Mouse (Mus musculus) kidney, postnatal 0 days (tissue): ENCODE results near the gene Nek9. TPM values are rescaled to one million over a fixed set of nuclear protein-coding genes. Genes with fewer than 3 reads are reported as not detected.

ENCODE experiments used
- ATAC-seq: fragments of 200-750 bp; cut with Nextera tagmentation; replicated peaks from 2 replicates; pipeline ENCODE4 v1.8.0; 2017; ENCODE audit warnings: low read depth, moderate number of reproducible peaks, moderate TSS enrichment, moderate library complexity; ENCODE audit not compliant: low FRiP score
- DNase-seq: peaks from one replicate; pipeline ENCODE4 v3.0.0-alpha.2; 2016; ENCODE audit warnings: low spot score
- H3K27ac ChIP-seq: fragments of 300-500 bp; sonication (generic); 2 replicates; pipeline ENCODE4 v1.5.1; 2014; ENCODE audit warnings: mild to moderate bottlenecking
- H3K27me3 ChIP-seq: fragments of 300-500 bp; sonication (generic); 2 replicates; pipeline ENCODE4 v1.6.1; 2014; ENCODE audit warnings: low read length, mixed read lengths; ENCODE audit not compliant: insufficient read depth
- H3K36me3 ChIP-seq: fragments of 300-500 bp; sonication (generic); 2 replicates; pipeline ENCODE4 v1.6.1; 2014; ENCODE audit warnings: low read length, mixed read lengths; ENCODE audit not compliant: insufficient read depth
- H3K4me1 ChIP-seq: fragments of 300-500 bp; sonication (generic); replicated peaks from 2 replicates; pipeline ENCODE4 v1.6.1; 2014; ENCODE audit warnings: antibody characterized with exemption, low read length, mixed read lengths; ENCODE audit not compliant: insufficient read depth
- H3K4me2 ChIP-seq: fragments of 300-500 bp; sonication (generic); 2 replicates; pipeline ENCODE4 v1.6.1; 2014; ENCODE audit warnings: mild to moderate bottlenecking, low read length, moderate library complexity, mixed read lengths
- H3K4me3 ChIP-seq: fragments of 300-500 bp; sonication (generic); replicated peaks from 2 replicates; pipeline ENCODE4 v1.5.1; 2014; ENCODE audit warnings: low read depth, low read length
- H3K9ac ChIP-seq: fragments of 300-500 bp; sonication (generic); 2 replicates; pipeline ENCODE4 v1.6.1; 2014; ENCODE audit warnings: low read depth, low read length
- H3K9me3 ChIP-seq: fragments of 300-500 bp; sonication (generic); replicated peaks from 2 replicates; pipeline ENCODE4 v1.6.1; 2016; ENCODE audit warnings: low read length, inconsistent platforms, mixed read lengths
- CTCF ChIP-seq: IDR thresholded peaks from 2 replicates; pipeline ENCODE4 v1.5.1; 2016; ENCODE audit warnings: antibody characterized with exemption, low read depth, mild to moderate bottlenecking, moderate library complexity
- WGBS: fragments of 180-500 bp; shearing (Covaris S2); extraction: QIAGEN DNeasy Blood & Tissue Kit; methylation state at CpG from one replicate; pipeline ENCODE4 v1.1.7; 2014; 5-methylcytosine and 5-hydroxymethylcytosine counted together
- polyA plus RNA-seq: library from polyadenylated mRNA; unstranded; fragments of >200 nt; fragmentation: Nextera tagmentation; extraction: Ambion mirVana; gene quantifications from 2 replicates; pipeline ENCODE4 v1.2.1, GENCODE M21; 2015

Nek9 gene
- polyA plus RNA-seq, 1 experiment from 2014 or later: 16.4 TPM

- H3K9me3 ChIP-seq: peaks cover 7% of the 10 kb centered on the region; the same call in 1 of the 2 replicates
- H3K4me2 ChIP-seq: no peak overlapping the region
- H3K4me1 ChIP-seq: peaks cover 16% of the 10 kb centered on the region
- peaks cover 25% of the 10 kb centered on the region for H3K36me3 ChIP-seq
- 34% methylated on average over 10 of the region's 10 CpGs for whole genome bisulfite sequencing
- no peak for ATAC-seq
- DNase-seq: no peak
- H3K4me3 ChIP-seq: no peak overlapping the region
- no peaks in the 10 kb centered on the region for H3K27me3 ChIP-seq
- H3K9ac ChIP-seq: no peak overlapping the region
- no peak for TF ChIP-seq CTCF
- H3K27ac ChIP-seq: 0 out of 2 replicates have a peak overlapping the region, but pooled peaks have one; percentile 60
Measured at GRCm38 (mm10) chr12:85297345-85297997, 41.7 kb downstream of the Nek9 start.

- peaks cover 7% of the 10 kb centered on the region; the same call in 1 of the 2 replicates for H3K9me3 ChIP-seq
- H3K4me2 ChIP-seq: no peak overlapping the region
- H3K27ac ChIP-seq: no peak overlapping the region
- H3K27me3 ChIP-seq: no peaks in the 10 kb centered on the region
- H3K36me3 ChIP-seq: peaks cover 19% of the 10 kb centered on the region
- no peak overlapping the region for H3K9ac ChIP-seq
- peaks cover 16% of the 10 kb centered on the region for H3K4me1 ChIP-seq
- no peak overlapping the region for H3K4me3 ChIP-seq
- no peak for ATAC-seq
- DNase-seq: no peak
- 69% methylated on average over 5 of the region's 5 CpGs for WGBS
- no peak for TF ChIP-seq CTCF
Measured at GRCm38 (mm10) chr12:85296915-85297314, 42.2 kb downstream of the Nek9 start.

GRCm38 (mm10) chr12:85295506-85295905, 43.7 kb downstream of the Nek9 start:
- ATAC-seq: no peak
- Histone ChIP-seq H3K36me3 (peaks cover 5% of the 10 kb centered on the region; the same call in 1 of the 2 replicates), H3K4me3 (no peak overlapping the region), H3K27me3 (no peaks in the 10 kb centered on the region), H3K4me2 (no peak overlapping the region), H3K4me1 (peaks cover 16% of the 10 kb centered on the region), H3K9ac (no peak overlapping the region), H3K27ac (no peak overlapping the region), H3K9me3 (peaks cover 7% of the 10 kb centered on the region; the same call in 1 of the 2 replicates)
- 83% methylated on average over 2 of the region's 2 CpGs for WGBS
- TF ChIP-seq CTCF: no peak
- no peak for DNase-seq

GRCm38 (mm10) chr12:85292906-85293305, 46.3 kb downstream of the Nek9 start:
- no peak overlapping the region for H3K4me3 ChIP-seq
- DNase-seq (no peak), ATAC-seq (no peak)
- H3K36me3 ChIP-seq: no peaks in the 10 kb centered on the region
- H3K9ac ChIP-seq: no peak overlapping the region
- H3K4me2 ChIP-seq: no peak overlapping the region
- peak; percentile 23 for TF ChIP-seq CTCF
- H3K4me1 ChIP-seq: peaks cover 17% of the 10 kb centered on the region
- H3K9me3 ChIP-seq: peaks cover 7% of the 10 kb centered on the region; the same call in 1 of the 2 replicates
- no peak overlapping the region for H3K27ac ChIP-seq
- H3K27me3 ChIP-seq: no peaks in the 10 kb centered on the region

- H3K36me3 ChIP-seq: no peaks in the 10 kb centered on the region
- no peak overlapping the region for H3K9ac ChIP-seq
- H3K9me3 ChIP-seq: peaks cover 7% of the 10 kb centered on the region; the same call in 1 of the 2 replicates
- ATAC-seq (no peak), DNase-seq (no peak)
- WGBS: 77% methylated on average over 6 of the region's 6 CpGs
- H3K4me2 ChIP-seq: no peak overlapping the region
- H3K4me1 ChIP-seq: peaks cover 19% of the 10 kb centered on the region
- no peaks in the 10 kb centered on the region for H3K27me3 ChIP-seq
- 0 out of 2 replicates have a peak overlapping the region, but pooled peaks have one; percentile 39 for H3K27ac ChIP-seq
- no peak for TF ChIP-seq CTCF
- no peak overlapping the region for H3K4me3 ChIP-seq
Measured at GRCm38 (mm10) chr12:85292288-85292687, 46.9 kb downstream of the Nek9 start.

GRCm38 (mm10) chr12:85291541-85291940, 47.6 kb downstream of the Nek9 start:
- DNase-seq (no peak), ATAC-seq (no peak)
- Histone ChIP-seq H3K4me1 (peaks cover 16% of the 10 kb centered on the region; the same call in 1 of the 2 replicates), H3K4me3 (no peak overlapping the region), H3K27me3 (no peaks in the 10 kb centered on the region), H3K36me3 (no peaks in the 10 kb centered on the region), H3K4me2 (no peak overlapping the region), H3K9me3 (peaks cover 7% of the 10 kb centered on the region; the same call in 1 of the 2 replicates), H3K9ac (no peak overlapping the region), H3K27ac (peak overlapping the region; percentile 39; the same call in 1 of the 2 replicates)
- TF ChIP-seq CTCF: no peak
